Mouse (Mus musculus) liver, embryonic 15.5 days (tissue): Measurements from ENCODE around the gene Itgad. TPM values are rescaled to one million over a fixed set of nuclear protein-coding genes. Genes with fewer than 3 reads are reported as not detected.

Experiments used
- ATAC-seq: fragments of 200-750 bp; cut with Nextera tagmentation; 2 replicates; pipeline ENCODE4 v1.8.0; 2017; ENCODE audit warnings: moderate number of reproducible peaks, mild to moderate bottlenecking, moderate library complexity; ENCODE audit not compliant: insufficient read depth
- H3K27ac ChIP-seq: fragments of 300-500 bp; sonication (generic); replicated peaks from 2 replicates; pipeline ENCODE4 v1.5.1; 2015; ENCODE audit warnings: mild to moderate bottlenecking, inconsistent platforms
- H3K27me3 ChIP-seq: fragments of 300-500 bp; sonication (generic); 2 replicates; pipeline ENCODE4 v1.6.1; 2015; ENCODE audit warnings: mild to moderate bottlenecking, inconsistent platforms
- H3K36me3 ChIP-seq: fragments of 300-500 bp; sonication (generic); replicated peaks from 2 replicates; pipeline ENCODE4 v1.6.1; 2015; ENCODE audit warnings: moderate library complexity, mild to moderate bottlenecking, inconsistent platforms
- H3K4me1 ChIP-seq: fragments of 300-500 bp; sonication (generic); replicated peaks from 2 replicates; pipeline ENCODE4 v1.6.1; 2015; ENCODE audit warnings: inconsistent platforms
- H3K4me2 ChIP-seq: fragments of 300-500 bp; sonication (generic); 2 replicates; pipeline ENCODE4 v1.6.1; 2015; ENCODE audit warnings: moderate library complexity, mild to moderate bottlenecking, inconsistent platforms
- H3K4me3 ChIP-seq: fragments of 300-500 bp; sonication (generic); replicated peaks from 2 replicates; pipeline ENCODE4 v1.5.1; 2015; ENCODE audit warnings: mild to moderate bottlenecking, inconsistent platforms
- H3K9ac ChIP-seq: fragments of 300-500 bp; sonication (generic); 2 replicates; pipeline ENCODE4 v1.6.1; 2015; ENCODE audit warnings: moderate library complexity, mild to moderate bottlenecking, inconsistent platforms
- H3K9me3 ChIP-seq: fragments of 300-500 bp; sonication (generic); replicated peaks from 2 replicates; pipeline ENCODE4 v1.6.1; 2016; ENCODE audit warnings: inconsistent platforms
- WGBS: fragments of 180-500 bp; shearing (Covaris S2); methylation state at CpG from one replicate; pipeline ENCODE4 v1.1.7; 2015; ENCODE audit warnings: mixed read lengths; ENCODE audit not compliant: insufficient replicate concordance; 5-methylcytosine and 5-hydroxymethylcytosine counted together
- polyA plus RNA-seq: library from polyadenylated mRNA; unstranded; fragments of >200 nt; fragmentation: Nextera tagmentation; extraction: Ambion mirVana; gene quantifications from 2 replicates; pipeline ENCODE4 v1.2.1, GENCODE M21; 2015

Gene Itgad
- polyA plus RNA-seq, 1 experiment from 2014 or later = 0.02 TPM

GRCm38 (mm10) chr7:128234796-128235195, 80.6 kb downstream of the Itgad start:
- ATAC-seq = no peak
- WGBS = 52% methylated on average over 2 of the region's 2 CpGs
- no peak overlapping the region for H3K4me2 ChIP-seq
- peaks cover 14% of the 10 kb centered on the region for H3K36me3 ChIP-seq
- peaks cover 7% of the 10 kb centered on the region; the same call in 1 of the 2 replicates for H3K27me3 ChIP-seq
- no peak overlapping the region for H3K27ac ChIP-seq
- peaks cover 22% of the 10 kb centered on the region for H3K4me1 ChIP-seq
- no peak overlapping the region for H3K9ac ChIP-seq
- no peaks in the 10 kb centered on the region for H3K9me3 ChIP-seq
- H3K4me3 ChIP-seq = no peak overlapping the region

DNA sequence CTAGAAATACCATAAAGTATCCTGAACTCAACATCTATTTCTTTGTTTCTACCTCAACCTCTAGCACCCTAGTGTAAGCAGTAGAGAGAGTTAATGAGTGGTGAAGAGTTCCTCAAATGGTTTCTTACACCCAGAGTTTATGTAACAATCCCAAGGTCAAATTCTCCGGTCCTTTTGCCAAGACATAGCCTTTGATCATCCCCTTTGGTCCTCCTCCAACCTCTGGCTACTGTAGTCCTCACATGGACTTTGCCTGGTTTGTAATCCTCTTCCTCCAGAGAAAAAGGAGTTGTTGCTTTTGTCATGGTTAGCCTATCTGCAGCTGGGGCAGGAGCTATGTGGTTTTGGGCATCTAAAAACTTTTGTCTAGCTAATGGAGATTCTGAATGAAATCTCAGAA, 81.3 kb downstream of the Itgad start:
- H3K4me3 ChIP-seq = no peak overlapping the region
- H3K36me3 ChIP-seq = peaks cover 21% of the 10 kb centered on the region
- H3K27me3 ChIP-seq = peaks cover 7% of the 10 kb centered on the region; the same call in 1 of the 2 replicates
- no peak for ATAC-seq
- H3K4me2 ChIP-seq = no peak overlapping the region
- WGBS = 68% methylated on average over 1 of the region's 1 CpGs
- no peak overlapping the region for H3K27ac ChIP-seq
- H3K4me1 ChIP-seq = peaks cover 29% of the 10 kb centered on the region
- H3K9me3 ChIP-seq = no peaks in the 10 kb centered on the region
- no peak overlapping the region for H3K9ac ChIP-seq

DNA sequence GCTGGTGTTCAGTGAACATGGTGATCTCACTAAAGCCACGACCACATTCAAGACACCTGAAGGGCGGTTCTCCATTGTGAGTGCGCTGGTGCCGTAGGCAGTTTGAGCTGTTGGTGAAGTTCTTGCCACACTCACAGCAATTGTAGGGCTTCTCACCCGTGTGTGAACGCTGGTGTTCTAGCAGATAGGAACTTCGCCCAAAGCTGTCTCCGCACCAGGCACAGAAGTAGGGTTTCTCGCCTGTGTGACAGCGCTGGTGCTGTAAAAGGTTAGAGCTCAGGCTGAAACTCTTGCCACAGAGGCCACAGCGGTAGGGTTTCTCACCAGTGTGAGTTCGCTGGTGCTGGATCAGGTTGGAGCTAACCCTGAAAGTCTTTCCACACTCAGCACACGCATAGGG, 82.2 kb downstream of the Itgad start:
- Histone ChIP-seq H3K4me2 (peak overlapping the region; percentile 84), H3K27me3 (peaks cover 3% of the 10 kb centered on the region; the same call in 1 of the 2 replicates), H3K4me1 (peaks cover 33% of the 10 kb centered on the region), H3K4me3 (peak overlapping the region; percentile 82), H3K9ac (no peak overlapping the region), H3K36me3 (peaks cover 29% of the 10 kb centered on the region), H3K9me3 (no peaks in the 10 kb centered on the region), H3K27ac (peak overlapping the region; percentile 99; the same call in 1 of the 2 replicates)
- no peak for ATAC-seq
- 82% methylated on average over 13 of the region's 13 CpGs for WGBS

- 0 out of 2 replicates have a peak, but pooled peaks have one; percentile 11 for ATAC-seq
- WGBS = 23% methylated on average over 37 of the region's 37 CpGs
- peak within 1 kb of the TSS; percentile 82 for H3K4me3 ChIP-seq
- no peaks in the 10 kb centered on the region for H3K9me3 ChIP-seq
- peaks cover 35% of the 10 kb centered on the region for H3K36me3 ChIP-seq
- no peaks in the 10 kb centered on the region for H3K27me3 ChIP-seq
- H3K4me1 ChIP-seq = peaks cover 33% of the 10 kb centered on the region
- H3K9ac ChIP-seq = peak within 1 kb of the TSS; percentile 82
- peak within 1 kb of the TSS; percentile 99 for H3K27ac ChIP-seq
- H3K4me2 ChIP-seq = peak within 1 kb of the TSS; percentile 84
Observed at GRCm38 (mm10) chr7:128236856-128237592, 82.8 kb downstream of the Itgad start, which contains the start of gene Armc5. Gene Armc5 (plus strand): TSS chr7:128237342.

DNA sequence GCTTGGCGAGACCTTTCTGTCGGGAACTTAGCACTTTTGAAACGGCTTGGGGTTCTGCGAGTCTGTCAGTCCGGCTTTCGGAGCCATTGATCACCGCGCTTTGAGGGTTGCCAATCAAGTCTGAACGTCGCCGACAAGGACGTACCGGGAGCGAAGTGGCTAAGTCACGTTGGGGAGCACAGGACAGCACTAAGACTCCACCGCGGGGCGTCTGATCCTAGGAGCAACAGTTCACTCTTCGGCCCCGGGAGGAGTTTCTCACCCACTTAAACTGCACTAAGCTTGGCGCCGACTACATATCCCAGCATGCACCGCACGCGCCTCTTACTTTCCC, 83.4 kb downstream of the Itgad start:
- H3K4me3 ChIP-seq = peak overlapping the region; percentile 82
- no peak for ATAC-seq
- no peaks in the 10 kb centered on the region for H3K9me3 ChIP-seq
- H3K4me1 ChIP-seq = peaks cover 33% of the 10 kb centered on the region
- no peaks in the 10 kb centered on the region for H3K27me3 ChIP-seq
- H3K27ac ChIP-seq = peak overlapping the region; percentile 99
- H3K36me3 ChIP-seq = peaks cover 40% of the 10 kb centered on the region
- WGBS = under 1% methylated on average over 25 of the region's 25 CpGs
- peak overlapping the region; percentile 82 for H3K9ac ChIP-seq
- peak overlapping the region; percentile 84 for H3K4me2 ChIP-seq

- Histone ChIP-seq H3K9ac (peak within 1 kb of the TSS; percentile 82), H3K36me3 (peaks cover 45% of the 10 kb centered on the region), H3K4me1 (peaks cover 33% of the 10 kb centered on the region), H3K4me3 (peak within 1 kb of the TSS; percentile 82), H3K4me2 (peak within 1 kb of the TSS; percentile 84), H3K27ac (peak within 1 kb of the TSS; percentile 99), H3K27me3 (no peaks in the 10 kb centered on the region), H3K9me3 (no peaks in the 10 kb centered on the region)
- peak; percentile 87 for ATAC-seq
- under 1% methylated on average over 72 of the region's 72 CpGs for WGBS
Observed at GRCm38 (mm10) chr7:128237927-128238778, 84.0 kb downstream of the Itgad start, which contains the start of gene 9130023H24Rik. Gene 9130023H24Rik (minus strand): TSS chr7:128238031.

DNA sequence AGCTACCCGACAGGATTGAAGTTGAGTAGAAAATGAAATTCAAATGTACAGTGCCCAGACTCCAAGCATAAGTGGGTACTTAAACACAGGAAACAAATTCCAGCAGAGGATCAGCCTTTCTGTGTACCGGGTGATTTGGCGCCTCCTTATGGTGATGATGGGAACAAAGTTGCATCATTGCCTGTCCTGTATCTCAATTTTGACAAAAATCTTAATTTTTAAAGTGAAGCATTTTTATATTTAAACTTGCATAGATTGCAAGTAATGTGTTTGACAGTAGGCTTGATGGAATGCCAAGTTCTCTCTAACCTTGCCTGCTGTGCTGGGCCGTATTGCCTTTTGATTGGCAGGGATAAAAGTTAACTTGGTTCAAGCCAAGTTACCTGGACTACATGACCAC, 84.8 kb downstream of the Itgad start:
- 24% methylated on average over 4 of the region's 4 CpGs for WGBS
- Histone ChIP-seq H3K4me2 (peak overlapping the region; percentile 81), H3K9me3 (no peaks in the 10 kb centered on the region), H3K4me1 (peaks cover 33% of the 10 kb centered on the region), H3K27ac (peak overlapping the region; percentile 99), H3K9ac (peak overlapping the region; percentile 55), H3K4me3 (peak overlapping the region; percentile 82), H3K27me3 (no peaks in the 10 kb centered on the region), H3K36me3 (peaks cover 48% of the 10 kb centered on the region)
- no peak for ATAC-seq

GRCm38 (mm10) chr7:128240131-128240784, 86.1 kb downstream of the Itgad start:
- H3K4me2 ChIP-seq = no peak overlapping the region
- H3K9ac ChIP-seq = no peak overlapping the region
- no peak overlapping the region for H3K4me3 ChIP-seq
- 88% methylated on average over 27 of the region's 27 CpGs for WGBS
- no peaks in the 10 kb centered on the region for H3K27me3 ChIP-seq
- peaks cover 33% of the 10 kb centered on the region for H3K4me1 ChIP-seq
- H3K36me3 ChIP-seq = peaks cover 60% of the 10 kb centered on the region
- H3K27ac ChIP-seq = no peak overlapping the region
- H3K9me3 ChIP-seq = no peaks in the 10 kb centered on the region
- ATAC-seq = no peak

- Histone ChIP-seq H3K27ac (no peak overlapping the region), H3K4me1 (peaks cover 39% of the 10 kb centered on the region), H3K9me3 (no peaks in the 10 kb centered on the region), H3K36me3 (peaks cover 55% of the 10 kb centered on the region), H3K27me3 (peaks cover 8% of the 10 kb centered on the region; the same call in 1 of the 2 replicates), H3K9ac (no peak overlapping the region), H3K4me2 (no peak overlapping the region), H3K4me3 (no peak overlapping the region)
- 88% methylated on average over 16 of the region's 16 CpGs for WGBS
- ATAC-seq = no peak
Observed at GRCm38 (mm10) chr7:128242331-128242730, 88.2 kb downstream of the Itgad start.

GRCm38 (mm10) chr7:128243921-128244320, 89.7 kb downstream of the Itgad start:
- 85% methylated on average over 10 of the region's 10 CpGs for WGBS
- Histone ChIP-seq H3K9me3 (no peaks in the 10 kb centered on the region), H3K36me3 (peaks cover 55% of the 10 kb centered on the region), H3K4me1 (peaks cover 45% of the 10 kb centered on the region), H3K27ac (no peak overlapping the region), H3K9ac (no peak overlapping the region), H3K4me2 (no peak overlapping the region), H3K27me3 (peaks cover 13% of the 10 kb centered on the region), H3K4me3 (no peak overlapping the region)
- ATAC-seq = no peak
